Mouse (Mus musculus): ENCODE data around the gene D630003M21Rik.

DNA sequence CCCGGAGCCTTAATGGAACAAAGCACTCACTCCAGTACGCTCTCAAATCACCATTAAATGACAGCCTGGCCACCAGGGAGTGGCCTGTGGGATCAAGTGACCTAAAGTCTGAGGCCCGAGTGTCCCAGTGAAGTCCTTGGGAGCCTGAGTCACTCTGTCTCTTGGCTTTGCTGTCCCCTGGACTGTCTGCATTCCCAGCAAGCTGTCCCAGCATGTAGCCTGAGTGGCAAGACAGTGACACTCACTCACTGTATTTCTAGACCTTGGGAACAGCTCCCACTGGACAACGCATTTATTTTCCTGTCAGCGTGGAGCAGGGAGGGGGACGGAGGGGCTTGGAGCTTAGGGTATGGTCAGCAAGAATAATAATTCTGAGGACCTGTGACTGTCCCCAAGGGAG is 47.4 kb upstream of the D630003M21Rik start:
- TF ChIP-seq ZC3H11A (IDR thresholded peaks at IDR 0.05; ENCODE audit: borderline replicate concordance, low read depth, low read length): no peak
- TF ChIP-seq MAFK (IDR thresholded peaks at IDR 0.05; ENCODE audit: insufficient read depth, low read depth, low read length): no peak
